Comparison of ENCODE assay signal across 12 mouse cellular contexts in the genomic region with DNA sequence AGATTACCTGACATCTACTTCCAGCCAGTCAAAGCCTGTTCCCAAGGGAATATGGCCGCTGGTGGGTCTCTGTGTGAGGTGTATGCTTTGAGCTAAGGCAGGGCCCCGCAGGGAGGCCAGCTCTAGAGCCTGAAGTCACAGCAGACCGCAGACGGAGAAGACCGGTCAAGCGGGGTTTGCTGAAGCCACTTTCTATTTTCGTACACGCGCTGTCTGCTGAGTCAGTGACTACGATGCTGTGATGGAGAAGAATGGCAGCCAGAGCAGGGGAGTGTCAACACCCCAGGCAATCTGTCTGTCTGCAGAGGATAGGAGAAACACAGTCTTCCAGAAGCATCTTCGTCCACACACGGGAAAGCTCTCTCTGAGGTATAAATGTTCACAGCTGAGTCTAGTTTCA.
DNase-seq lines count a peak whose midpoint lies in the region; ATAC-seq and TF ChIP-seq lines count a peak whose summit lies in the region.
"Had no signal": no experiment of that assay in that cellular context is flagged by ENCODE, and none has a peak within 500 bp of the region (broad histone marks: within the 10 kb centered on the region; RNA-seq: fewer than 3 reads in every experiment).

No protein-coding gene starts in this region.

- no peak overlapping the region for H3K4me3 ChIP-seq in lung, embryonic 14.5 days (ENCODE audit: low read depth, low read length)
- H3K4me3 ChIP-seq in lung, postnatal 0 days (ENCODE audit: low read depth, low read length): no peak overlapping the region
- H3K4me3 ChIP-seq in embryonic facial prominence, embryonic 14.5 days (ENCODE audit: low read depth, low read length): no peak overlapping the region
- H3K4me3 ChIP-seq in olfactory bulb, adult 2 months (ENCODE audit: insufficient read depth, low read depth, low read length): no peak overlapping the region
- H3K4me3 ChIP-seq: liver, embryonic 15.5 days had no signal

- H3K4me1 ChIP-seq in lung, embryonic 14.5 days (ENCODE audit: insufficient read depth): peaks cover 11% of the 10 kb centered on the region; the same call in 1 of the 2 replicates
- H3K4me1 ChIP-seq in lung, postnatal 0 days (ENCODE audit: insufficient read depth, low read depth, low read length): peaks cover 9% of the 10 kb centered on the region; the same call in 1 of the 2 replicates
- H3K4me1 ChIP-seq in embryonic facial prominence, embryonic 14.5 days (ENCODE audit: control insufficient read depth, insufficient read depth, low read length): peaks cover 51% of the 10 kb centered on the region
- peaks cover 75% of the 10 kb centered on the region for H3K4me1 ChIP-seq in olfactory bulb, adult 2 months (ENCODE audit: control insufficient read depth, insufficient read depth, low read length)
- H3K4me1 ChIP-seq: liver, embryonic 15.5 days had no signal

- no peak for TF ChIP-seq CTCF in lung, embryonic 14.5 days (IDR thresholded peaks at IDR 0.05; ENCODE audit: low read depth)
- TF ChIP-seq CTCF in lung, postnatal 0 days (IDR thresholded peaks at IDR 0.05): no peak
- TF ChIP-seq CTCF in olfactory bulb, adult 2 months (IDR thresholded peaks at IDR 0.05; ENCODE audit: insufficient read depth, low read depth, low read length): no peak

- intact Hi-C loops in left cerebral cortex, postnatal 14 days (cut with DNase I): no loop called here

- H3K9me3 ChIP-seq in lung, embryonic 14.5 days (ENCODE audit: low read depth, low read length): no peaks in the 10 kb centered on the region
- no peaks in the 10 kb centered on the region for H3K9me3 ChIP-seq in lung, postnatal 0 days (ENCODE audit: low read length)
- H3K9me3 ChIP-seq in embryonic facial prominence, embryonic 14.5 days (ENCODE audit: control insufficient read depth, low read length): no peaks in the 10 kb centered on the region
- H3K9me3 ChIP-seq: liver, embryonic 15.5 days had no signal

- H3K4me2 ChIP-seq in lung, embryonic 14.5 days: no peak overlapping the region
- no peak overlapping the region for H3K4me2 ChIP-seq in lung, postnatal 0 days (replicated peaks; ENCODE audit: low read depth, low read length)
- no peak overlapping the region for H3K4me2 ChIP-seq in embryonic facial prominence, embryonic 14.5 days (ENCODE audit: low read depth, low read length)
- H3K4me2 ChIP-seq: liver, embryonic 15.5 days had no signal

- H3K27me3 ChIP-seq in lung, embryonic 14.5 days (ENCODE audit: insufficient read depth, low read length): no peaks in the 10 kb centered on the region
- no peaks in the 10 kb centered on the region for H3K27me3 ChIP-seq in lung, postnatal 0 days (replicated peaks; ENCODE audit: insufficient read depth, low read length)
- no peaks in the 10 kb centered on the region for H3K27me3 ChIP-seq in embryonic facial prominence, embryonic 14.5 days (replicated peaks; ENCODE audit: control insufficient read depth, insufficient read depth, low read length)
- H3K27me3 ChIP-seq: liver, embryonic 15.5 days had no signal

- 54% methylated on average over 12 of the region's 12 CpGs for WGBS in lung, embryonic 14.5 days
- 69% methylated on average over 12 of the region's 12 CpGs for WGBS in lung, postnatal 0 days
- WGBS in embryonic facial prominence, embryonic 14.5 days: 59% methylated on average over 12 of the region's 12 CpGs
- WGBS in olfactory bulb, adult 2 months: 71% methylated on average over 12 of the region's 12 CpGs

- no peak for TF ChIP-seq EP300 in lung, postnatal 0 days (IDR thresholded peaks at IDR 0.05)

- H3K9ac ChIP-seq in lung, embryonic 14.5 days: no peak overlapping the region
- no peak overlapping the region for H3K9ac ChIP-seq in lung, postnatal 0 days (replicated peaks; ENCODE audit: low read depth)
- H3K9ac ChIP-seq in embryonic facial prominence, embryonic 14.5 days (ENCODE audit: low read depth, low read length): no peak overlapping the region
- H3K9ac ChIP-seq: forebrain, postnatal 0 days; liver, embryonic 15.5 days had no signal

- peak overlapping the region; percentile 24; the same call in 1 of the 2 replicates for H3K27ac ChIP-seq in lung, embryonic 14.5 days (ENCODE audit: low read depth)
- H3K27ac ChIP-seq in lung, postnatal 0 days (ENCODE audit: low read length): no peak overlapping the region
- 0 out of 2 replicates have a peak overlapping the region, but pooled peaks have one; percentile 63 for H3K27ac ChIP-seq in embryonic facial prominence, embryonic 14.5 days (replicated peaks; ENCODE audit: low read depth, low read length)
- peak overlapping the region; percentile 24; the same call in 1 of the 2 replicates for H3K27ac ChIP-seq in olfactory bulb, adult 2 months (ENCODE audit: insufficient read depth, low read depth, low read length)
- H3K27ac ChIP-seq: liver, embryonic 15.5 days had no signal

- H3K36me3 ChIP-seq in lung, embryonic 14.5 days (ENCODE audit: insufficient read depth): peaks cover 60% of the 10 kb centered on the region
- H3K36me3 ChIP-seq in lung, postnatal 0 days (ENCODE audit: insufficient read depth, low read length): peaks cover 14% of the 10 kb centered on the region; the same call in 1 of the 2 replicates
- peaks cover 43% of the 10 kb centered on the region for H3K36me3 ChIP-seq in embryonic facial prominence, embryonic 14.5 days (ENCODE audit: control insufficient read depth, insufficient read depth, low read length)

- TF ChIP-seq POLR2A in olfactory bulb, adult 2 months (IDR thresholded peaks at IDR 0.05; ENCODE audit: insufficient read depth, low read depth, low read length): no peak

- no peak for DNase-seq in frontal cortex, postnatal 10 days (ENCODE audit: low spot score in 2 of 2)
- DNase-seq in lung, embryonic 14.5 days: no peak
- no peak for DNase-seq in lung, postnatal 0 days (ENCODE audit: low spot score)
- no peak for DNase-seq in embryonic facial prominence, embryonic 14.5 days (ENCODE audit: low spot score)
- no peak for DNase-seq in adrenal gland, adult 8-10 months
- DNase-seq in left cerebral cortex, postnatal 14 days (ENCODE audit: low spot score in 2 of 2): no peak
- DNase-seq: forebrain, postnatal 0 days; right cerebral cortex, postnatal 14 days; thymus, adult 2 months had no signal

- ATAC-seq in frontal cortex, adult (ENCODE audit: low TSS enrichment): peak; percentile 35
- ATAC-seq in lung, embryonic 14.5 days (ENCODE audit: insufficient read depth): no peak
- ATAC-seq in lung, postnatal 0 days: no peak
- no peak for ATAC-seq in embryonic facial prominence, embryonic 14.5 days (ENCODE audit: low read depth)
- ATAC-seq: forebrain, postnatal 0 days had no signal
